Mouse (Mus musculus) heart, postnatal 10 days (tissue): ENCODE measurements around the gene Pnkp. TPM values are rescaled to one million over a fixed set of nuclear protein-coding genes. Genes with fewer than 3 reads are reported as not detected.
A peak's percentile ranks its signal among the peaks of the same experiment; 100 is the strongest.

Source experiments
- DNase-seq, 2 experiments: peaks; one replicate each; pipeline ENCODE4 v3.0.0; 2021
- intact Hi-C: fragments of 180-260 bp; cut with DNase I; formaldehyde crosslinking; loops from one replicate; pipeline ENCODE4 v1.15.1; 2025
- microRNA-seq, 2 experiments: library from miRNA; unstranded; fragments of <30 nt; microRNA quantifications; one replicate each; pipeline ENCODE4 v1.2.0; 2022
- total RNA-seq, 2 experiments: library from RNA; stranded (reverse); gene quantifications; 2 replicates each; pipeline ENCODE4 v1.2.3; 2021

The Pnkp gene
- total RNA-seq, 2 experiments from 2014 or later, result 18.1 to 21.6 TPM

- intact Hi-C loops, result loop anchor here (5.0 kb wide), 1 partner anchor 57 kb away; no protein-coding TSS in a partner anchor
- DNase-seq, result no peak
These were observed 38.3 kb downstream of the Pnkp start for GRCm38 (mm10) chr7:44895206-44895592.

GRCm38 (mm10) chr7:44895593-44896434, 38.9 kb downstream of the Pnkp start, which contains the start of gene Fuz:
Fuz (plus strand) TSS chr7:44896079.
- DNase-seq, result peak; percentile 94 to 96
- intact Hi-C loops, result loop anchor here (2.0 to 5.0 kb wide), 2 partner anchors 31 to 56 kb away; no protein-coding TSS in a partner anchor

- DNase-seq, result peak; percentile 48 to 57
- intact Hi-C loops, result loop anchor here (2.0 to 5.0 kb wide), 2 partner anchors 30 to 56 kb away; no protein-coding TSS in a partner anchor
These were observed 39.6 kb downstream of the Pnkp start for GRCm38 (mm10) chr7:44896499-44896898.

- intact Hi-C loops, result loop anchor here (5.0 kb wide), 1 partner anchor 54 kb away; no protein-coding TSS in a partner anchor
- peak; percentile 30 to 51 for DNase-seq
These were observed 41.7 kb downstream of the Pnkp start for GRCm38 (mm10) chr7:44898607-44899006.

- intact Hi-C loops, result no loop called here
- no peak for DNase-seq
These were observed 43.7 kb downstream of the Pnkp start for GRCm38 (mm10) chr7:44900632-44901031.

- no peak for DNase-seq
- intact Hi-C loops, result no loop called here
These were observed 44.3 kb downstream of the Pnkp start for GRCm38 (mm10) chr7:44901230-44901722.

GRCm38 (mm10) chr7:44905430-44905829, 48.5 kb downstream of the Pnkp start:
- intact Hi-C loops, result no loop called here
- no peak for DNase-seq

GRCm38 (mm10) chr7:44908706-44909476, 52.0 kb downstream of the Pnkp start:
- intact Hi-C loops, result no loop called here
- DNase-seq, result no peak

Small RNA genes within 50 kb of the gene (microRNA-seq; reads per million reads assigned to microRNA genes)
- 0 reads per million in 2 experiments for gene Mir707

Other genes starting within 250 kb of the Pnkp start
- 10 to 100 TPM; 37.0 to 46.2 TPM for gene Myh14, start 186.3 kb upstream of the Pnkp start, total RNA-seq
- gene Izumo2, start 148.4 kb upstream of the Pnkp start, total RNA-seq, result not detected
- gene Vrk3, start 108.7 kb upstream of the Pnkp start, total RNA-seq, result 10 to 100 TPM; 24.7 to 28.3 TPM
- gene Zfp473, start 106.1 kb upstream of the Pnkp start, total RNA-seq, result under 1 TPM; 0.12 to 0.35 TPM
- gene Nup62, start 41.1 kb upstream of the Pnkp start, total RNA-seq, result 10 to 100 TPM; 44.3 to 45.1 TPM
- gene Il4i1, start 40.8 kb upstream of the Pnkp start, total RNA-seq, result 1 to 10 TPM; 1.3 to 1.8 TPM
- 10 to 100 TPM; 50.4 to 51.3 TPM for gene Atf5, start 40.5 kb upstream of the Pnkp start, total RNA-seq
- 10 to 100 TPM; 76.8 to 78.4 TPM for gene Akt1s1, start 8.1 kb upstream of the Pnkp start, total RNA-seq
- 10 to 100 TPM; 38.4 to 44.7 TPM for gene Tbc1d17, start 8.1 kb upstream of the Pnkp start, total RNA-seq
- 100 to 1,000 TPM; 189 to 196 TPM for gene Ptov1, start 12.6 kb downstream of the Pnkp start, total RNA-seq
- 10 to 100 TPM; 67.7 to 77.1 TPM for gene Med25, start 35.6 kb downstream of the Pnkp start, total RNA-seq
- 10 to 100 TPM; 12.2 to 18.2 TPM for gene Fuz, start 38.9 kb downstream of the Pnkp start, total RNA-seq
- gene Ap2a1, start 72.4 kb downstream of the Pnkp start, total RNA-seq, result 10 to 100 TPM; 90.9 to 91.1 TPM
- not detected for gene Tsks, start 86.1 kb downstream of the Pnkp start, total RNA-seq
- gene Cpt1c, start 117.7 kb downstream of the Pnkp start, total RNA-seq, result 1 to 10 TPM; 4.1 to 6.2 TPM
- 100 to 1,000 TPM; 198 to 216 TPM for gene Prmt1, start 129.4 kb downstream of the Pnkp start, total RNA-seq
- 10 to 100 TPM; 34.1 to 47.9 TPM for gene Irf3, start 140.5 kb downstream of the Pnkp start, total RNA-seq
- 10 to 100 TPM; 14.5 to 15.9 TPM for gene Bcl2l12, start 141.6 kb downstream of the Pnkp start, total RNA-seq
- gene Scaf1, start 159.2 kb downstream of the Pnkp start, total RNA-seq, result 10 to 100 TPM; 68.5 to 70.1 TPM
- 10 to 100 TPM; 71.6 to 75.7 TPM for gene Rras, start 160.8 kb downstream of the Pnkp start, total RNA-seq
- 10 to 100 TPM; 28.8 to 35.7 TPM for gene Prr12, start 195.7 kb downstream of the Pnkp start, total RNA-seq
- 10 to 100 TPM; 33.9 to 35.9 TPM for gene Nosip, start 205.3 kb downstream of the Pnkp start, total RNA-seq
- gene Prrg2, start 205.5 kb downstream of the Pnkp start, total RNA-seq, result 10 to 100 TPM; 10.9 to 11.3 TPM
- 10 to 100 TPM; 76.5 to 83.4 TPM for gene Rcn3, start 235.1 kb downstream of the Pnkp start, total RNA-seq
- 10 to 100 TPM; 65.4 to 69.2 TPM for gene Fcgrt, start 246.7 kb downstream of the Pnkp start, total RNA-seq